Mouse (Mus musculus) kidney, postnatal 25 days (tissue): ENCODE measurements at regions not wholly inside any gene's neighbourhood (a gene's known extent, or its start where the extent isn't known, plus 50 kb on each side); places are given as distances from the start of the nearest gene placed in this dataset.

Experiments
- DNase-seq, 2 experiments: peaks; one replicate each; pipeline ENCODE4 v3.0.0; 2021; ENCODE audit warnings: mixed read lengths in 2 of 2

- DNase-seq: no peak
These were observed 173.8 kb downstream of the Slc30a10 start for GRCm38 (mm10) chr1:185628401-185628800.

- DNase-seq: no peak
These were observed 175.3 kb downstream of the Slc30a10 start for GRCm38 (mm10) chr1:185629976-185630375.

- no peak for DNase-seq
These were observed 184.0 kb downstream of the Slc30a10 start for GRCm38 (mm10) chr1:185638631-185639030.

- no peak for DNase-seq
These were observed 184.8 kb downstream of the Slc30a10 start for GRCm38 (mm10) chr1:185639486-185639885.

- DNase-seq: no peak
These were observed 189.4 kb downstream of the Slc30a10 start for GRCm38 (mm10) chr1:185644026-185644425.

GRCm38 (mm10) chr1:185648128-185648527 is 193.5 kb downstream of the Slc30a10 start:
- DNase-seq: no peak

- no peak for DNase-seq
These were observed 194.3 kb downstream of the Slc30a10 start for GRCm38 (mm10) chr1:185648926-185649325.

- no peak for DNase-seq
These were observed 196.3 kb downstream of the Slc30a10 start for GRCm38 (mm10) chr1:185650926-185651325.

- no peak for DNase-seq
These were observed 200.4 kb downstream of the Slc30a10 start for GRCm38 (mm10) chr1:185655021-185655420.

- peak in 1 of 2 experiments; percentile 10 for DNase-seq
These were observed 200.8 kb downstream of the Slc30a10 start for GRCm38 (mm10) chr1:185655461-185655860.

- no peak for DNase-seq
These were observed 202.6 kb downstream of the Slc30a10 start for GRCm38 (mm10) chr1:185657286-185657685.

GRCm38 (mm10) chr1:185659476-185659875 is 204.8 kb downstream of the Slc30a10 start:
- DNase-seq: no peak

GRCm38 (mm10) chr1:185662336-185662735 is 207.7 kb downstream of the Slc30a10 start:
- no peak for DNase-seq

GRCm38 (mm10) chr1:185670029-185670741 is 215.5 kb downstream of the Slc30a10 start:
- DNase-seq: no peak

- DNase-seq: no peak
These were observed 218.3 kb downstream of the Slc30a10 start for GRCm38 (mm10) chr1:185672940-185673339.

GRCm38 (mm10) chr1:185675674-185676420 is 221.2 kb downstream of the Slc30a10 start:
- no peak for DNase-seq

GRCm38 (mm10) chr1:185681610-185682457 is 227.2 kb downstream of the Slc30a10 start:
- DNase-seq: peak; percentile 70 to 81

GRCm38 (mm10) chr1:185682458-185682750 is 227.8 kb downstream of the Slc30a10 start:
- DNase-seq: no peak

GRCm38 (mm10) chr1:185684638-185685037 is 230.0 kb downstream of the Slc30a10 start:
- peak in 1 of 2 experiments; percentile 39 for DNase-seq

- DNase-seq: no peak
These were observed 233.9 kb downstream of the Slc30a10 start for GRCm38 (mm10) chr1:185688506-185688905.

GRCm38 (mm10) chr1:185695394-185695793 is 240.7 kb downstream of the Slc30a10 start:
- DNase-seq: no peak

- DNase-seq: no peak
These were observed 245.1 kb downstream of the Slc30a10 start for GRCm38 (mm10) chr1:185699758-185700157.

- no peak for DNase-seq
These were observed 271.7 kb downstream of the Slc30a10 start for GRCm38 (mm10) chr1:185726324-185726723.
